Mouse (Mus musculus) G1E (cell line): ENCODE data around the gene Erc2. TPM values are rescaled to one million over a fixed set of nuclear protein-coding genes. Genes with fewer than 3 reads are reported as not detected.

Experiments
- ATAC-seq: 2 replicates; pipeline ENCODE4 v1.8.0; 2016; ENCODE audit warnings: mild to moderate bottlenecking; ENCODE audit not compliant: insufficient number of reproducible peaks, poor library complexity, low FRiP score, severe bottlenecking; ENCODE audit errors: extremely low read depth
- DNase-seq: peaks from one replicate; pipeline ENCODE4 v3.0.0; 2012; ENCODE audit warnings: low spot score
- H3K27me3 ChIP-seq: 2 replicates; pipeline ENCODE4 v1.6.1; 2012; ENCODE audit warnings: mild to moderate bottlenecking, low read length, inconsistent platforms; ENCODE audit not compliant: insufficient read depth
- H3K36me3 ChIP-seq: replicated peaks from 2 replicates; pipeline ENCODE3; 2012; ENCODE audit warnings: mild to moderate bottlenecking, inconsistent platforms
- H3K4me1 ChIP-seq: 2 replicates; pipeline ENCODE4 v1.6.1; 2012; ENCODE audit warnings: low read depth, low read length, inconsistent platforms, mixed read lengths; ENCODE audit not compliant: insufficient read depth
- H3K4me3 ChIP-seq: 2 replicates; pipeline ENCODE4 v1.5.1; 2012; ENCODE audit warnings: low read depth, mild to moderate bottlenecking, inconsistent platforms, low read length, moderate library complexity, mixed read lengths
- H3K9me3 ChIP-seq: replicated peaks from 2 replicates; pipeline ENCODE4 v1.6.1; 2012; ENCODE audit warnings: inconsistent platforms
- CTCF ChIP-seq: IDR thresholded peaks from 2 replicates; pipeline ENCODE4 v1.5.1; 2012; ENCODE audit warnings: low read depth, low read length, inconsistent platforms, mixed read lengths
- GATA1 ChIP-seq: IDR thresholded peaks from 2 replicates; pipeline ENCODE4 v1.6.1; 2012; ENCODE audit warnings: borderline replicate concordance, low read length, inconsistent platforms, mixed read lengths
- GATA2 ChIP-seq: IDR thresholded peaks from 2 replicates; pipeline ENCODE4 v1.6.1; 2012; ENCODE audit warnings: low read depth, low read length, inconsistent platforms, borderline replicate concordance
- POLR2AphosphoS5 ChIP-seq: IDR thresholded peaks from 2 replicates; pipeline ENCODE4 v1.6.1; 2012; ENCODE audit warnings: low read depth, low read length, inconsistent platforms; ENCODE audit not compliant: insufficient replicate concordance
- TAL1 ChIP-seq: conservative IDR thresholded peaks from 2 replicates; pipeline ENCODE4 v1.6.1; 2012; ENCODE audit warnings: low read depth, low read length, inconsistent platforms, mixed read lengths
- polyA plus RNA-seq: library from polyadenylated mRNA; stranded (reverse); fragments of >175 nt; gene quantifications from 2 replicates; pipeline ENCODE4 v1.2.3, GENCODE M21; 2012
- total RNA-seq, 2 experiments: library from RNA; stranded (forward) in 1 of 2; stranded (reverse) in 1 of 2; fragments of 200-1000 nt in 1 of 2; fragments of >200 nt in 1 of 2; fragmentation: Nextera tagmentation in 1 of 2; gene quantifications; 2 replicates each; pipeline ENCODE4 v1.2.3; 2014 to 2017

The Erc2 gene
- total and polyA plus RNA-seq, 3 experiments, result 0.49 TPM; not detected in 2

- no peaks in the 10 kb centered on the region for H3K36me3 ChIP-seq
- no peak overlapping the region for H3K4me3 ChIP-seq
- ATAC-seq, result no peak
- no peak for DNase-seq
- H3K4me1 ChIP-seq, result no peaks in the 10 kb centered on the region
- TF ChIP-seq GATA2 (no peak), CTCF (no peak), GATA1 (no peak), TAL1 (no peak), POLR2AphosphoS5 (no peak)
- H3K27me3 ChIP-seq, result no peaks in the 10 kb centered on the region
- peaks cover 19% of the 10 kb centered on the region for H3K9me3 ChIP-seq
Observed at GRCm38 (mm10) chr14:28323727-28324126, 701.5 kb downstream of the Erc2 start.

- no peak for ATAC-seq
Observed at GRCm38 (mm10) chr14:28326456-28326855, 704.2 kb downstream of the Erc2 start.

GRCm38 (mm10) chr14:28328512-28328911, 706.3 kb downstream of the Erc2 start:
- DNase-seq, result no peak
- TF ChIP-seq GATA2 (no peak), POLR2AphosphoS5 (no peak), GATA1 (no peak), TAL1 (no peak)
- no peaks in the 10 kb centered on the region for H3K4me1 ChIP-seq
- H3K27me3 ChIP-seq, result no peaks in the 10 kb centered on the region
- H3K4me3 ChIP-seq, result no peak overlapping the region
- H3K9me3 ChIP-seq, result peaks cover 25% of the 10 kb centered on the region
- H3K36me3 ChIP-seq, result no peaks in the 10 kb centered on the region
- no peak for ATAC-seq

More at GRCm38 (mm10) chr14:28326456-28326855, 704.2 kb downstream of the Erc2 start:
- no peaks in the 10 kb centered on the region for H3K36me3 ChIP-seq
- TF ChIP-seq TAL1 (no peak), CTCF (no peak), GATA2 (no peak), GATA1 (no peak), POLR2AphosphoS5 (no peak)
- no peaks in the 10 kb centered on the region for H3K4me1 ChIP-seq
- H3K4me3 ChIP-seq, result no peak overlapping the region
- no peak for DNase-seq
- peaks cover 20% of the 10 kb centered on the region for H3K9me3 ChIP-seq
- no peaks in the 10 kb centered on the region for H3K27me3 ChIP-seq

- peaks cover 20% of the 10 kb centered on the region for H3K9me3 ChIP-seq
- no peaks in the 10 kb centered on the region for H3K36me3 ChIP-seq
- H3K27me3 ChIP-seq, result no peaks in the 10 kb centered on the region
- DNase-seq, result no peak
- no peak for ATAC-seq
- no peaks in the 10 kb centered on the region for H3K4me1 ChIP-seq
- TF ChIP-seq GATA1 (no peak), POLR2AphosphoS5 (no peak), CTCF (no peak)
- H3K4me3 ChIP-seq, result no peak overlapping the region
Observed at GRCm38 (mm10) chr14:28331108-28331507, 708.9 kb downstream of the Erc2 start.

GRCm38 (mm10) chr14:28332351-28332953, 710.2 kb downstream of the Erc2 start:
- DNase-seq (no peak), ATAC-seq (no peak)
- H3K9me3 ChIP-seq, result peaks cover 19% of the 10 kb centered on the region
- H3K27me3 ChIP-seq, result no peaks in the 10 kb centered on the region
- H3K4me1 ChIP-seq, result no peaks in the 10 kb centered on the region
- H3K4me3 ChIP-seq, result no peak overlapping the region
- no peak for TF ChIP-seq CTCF
- TF ChIP-seq GATA2, result no peak
- no peak for TF ChIP-seq POLR2AphosphoS5
- TF ChIP-seq TAL1, result no peak
- H3K36me3 ChIP-seq, result no peaks in the 10 kb centered on the region

GRCm38 (mm10) chr14:28339146-28339545, 716.9 kb downstream of the Erc2 start:
- DNase-seq, result no peak
- Histone ChIP-seq H3K9me3 (peaks cover 42% of the 10 kb centered on the region), H3K4me3 (no peak overlapping the region), H3K27me3 (no peaks in the 10 kb centered on the region), H3K36me3 (no peaks in the 10 kb centered on the region), H3K4me1 (no peaks in the 10 kb centered on the region)
- ATAC-seq, result no peak
- TF ChIP-seq POLR2AphosphoS5 (no peak), CTCF (no peak), GATA2 (no peak)

GRCm38 (mm10) chr14:28349129-28349528, 726.9 kb downstream of the Erc2 start:
- Histone ChIP-seq H3K27me3 (no peaks in the 10 kb centered on the region), H3K4me1 (no peaks in the 10 kb centered on the region), H3K9me3 (peaks cover 27% of the 10 kb centered on the region), H3K4me3 (no peak overlapping the region), H3K36me3 (no peaks in the 10 kb centered on the region)
- no peak for TF ChIP-seq GATA1
- TF ChIP-seq TAL1, result no peak
- TF ChIP-seq GATA2, result no peak
- no peak for TF ChIP-seq CTCF
- TF ChIP-seq POLR2AphosphoS5, result no peak
- DNase-seq (no peak), ATAC-seq (no peak)
